Mouse (Mus musculus) midbrain, postnatal 0 days (tissue): ENCODE results near the gene Fam107b. TPM values are rescaled to one million over a fixed set of nuclear protein-coding genes. Genes with fewer than 3 reads are reported as not detected.

ENCODE experiments used
- ATAC-seq: fragments of 200-750 bp; cut with Nextera tagmentation; 2 replicates; pipeline ENCODE4 v1.8.0; 2017; ENCODE audit warnings: moderate number of reproducible peaks, mild to moderate bottlenecking, moderate TSS enrichment, moderate library complexity; ENCODE audit not compliant: low FRiP score
- DNase-seq: peaks from one replicate; pipeline ENCODE4 v3.0.0-alpha.2; 2015; ENCODE audit warnings: low spot score
- H3K27ac ChIP-seq: fragments of 300-500 bp; sonication (generic); 2 replicates; pipeline ENCODE4 v1.5.1; 2014; ENCODE audit warnings: low read depth, mild to moderate bottlenecking, low read length, mixed read lengths
- H3K27me3 ChIP-seq: fragments of 300-500 bp; sonication (generic); 2 replicates; pipeline ENCODE4 v1.6.1; 2014; ENCODE audit warnings: low read length, control low read depth, mixed read lengths; ENCODE audit not compliant: insufficient read depth
- H3K36me3 ChIP-seq: fragments of 300-500 bp; sonication (generic); 2 replicates; pipeline ENCODE4 v1.6.1; 2014; ENCODE audit warnings: low read length, control low read depth, mixed read lengths; ENCODE audit not compliant: insufficient read depth
- H3K4me1 ChIP-seq: fragments of 300-500 bp; sonication (generic); 2 replicates; pipeline ENCODE4 v1.6.1; 2014; ENCODE audit warnings: mild to moderate bottlenecking, control low read depth, antibody characterized with exemption, low read length, mixed read lengths; ENCODE audit not compliant: insufficient read depth
- H3K4me2 ChIP-seq: fragments of 300-500 bp; sonication (generic); 2 replicates; pipeline ENCODE4 v1.6.1; 2014; ENCODE audit warnings: low read depth, mild to moderate bottlenecking, low read length, mixed read lengths; ENCODE audit not compliant: poor library complexity, severe bottlenecking
- H3K4me3 ChIP-seq: fragments of 300-500 bp; sonication (generic); 2 replicates; pipeline ENCODE4 v1.5.1; 2014; ENCODE audit warnings: low read depth, mild to moderate bottlenecking, low read length, moderate library complexity
- H3K9ac ChIP-seq: fragments of 300-500 bp; sonication (generic); replicated peaks from 2 replicates; pipeline ENCODE4 v1.6.1; 2014; ENCODE audit warnings: mild to moderate bottlenecking, low read length, moderate library complexity, mixed read lengths; ENCODE audit not compliant: poor library complexity, severe bottlenecking
- H3K9me3 ChIP-seq: fragments of 300-500 bp; sonication (generic); 2 replicates; pipeline ENCODE4 v1.6.1; 2016; ENCODE audit warnings: low read length, control low read depth
- CTCF ChIP-seq: IDR thresholded peaks from 2 replicates; pipeline ENCODE4 v1.5.1; 2016; ENCODE audit warnings: antibody characterized with exemption, mild to moderate bottlenecking
- WGBS: fragments of 180-500 bp; shearing (Covaris S2); extraction: QIAGEN DNeasy Blood & Tissue Kit; methylation state at CpG from one replicate; pipeline ENCODE4 v1.1.7; 2014; 5-methylcytosine and 5-hydroxymethylcytosine counted together
- polyA plus RNA-seq: library from polyadenylated mRNA; unstranded; fragments of >200 nt; fragmentation: Nextera tagmentation; extraction: Ambion mirVana; gene quantifications from 2 replicates; pipeline ENCODE4 v1.2.1, GENCODE M21; 2015
- total RNA-seq: library from RNA; depleted of rRNA; stranded (reverse); fragments of >200 nt; gene quantifications from 2 replicates; pipeline ENCODE4 v1.2.3, GENCODE M21; 2014

Fam107b gene
- total and polyA plus RNA-seq, 2 experiments from 2014 or later = 16.0 to 26.8 TPM

DNA sequence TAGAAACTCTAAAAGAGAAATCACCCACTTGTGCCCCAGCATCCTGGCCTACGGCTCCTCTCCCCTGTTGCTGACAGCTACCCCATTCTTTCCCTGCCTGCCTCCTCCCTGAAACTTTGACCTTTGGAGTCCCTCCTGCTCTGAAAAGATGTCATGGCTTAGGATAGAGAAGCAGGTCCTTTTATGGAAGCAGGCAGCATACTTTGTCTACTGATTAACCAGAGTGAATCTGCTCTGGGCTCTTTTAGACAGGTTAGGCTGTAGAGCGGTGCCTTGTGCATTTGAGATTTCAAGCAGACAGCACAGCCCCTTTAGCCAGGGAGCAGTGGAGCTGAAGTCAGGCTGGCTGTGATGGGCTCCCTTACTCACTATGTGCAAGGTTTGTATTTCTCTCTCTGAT lies 200.1 kb downstream of the Fam107b start:
- no peak overlapping the region for H3K9ac ChIP-seq
- no peak for DNase-seq
- no peak for ATAC-seq
- 0 out of 2 replicates have a peak, but pooled peaks cover 3% of the 10 kb centered on the region for H3K4me1 ChIP-seq
- TF ChIP-seq CTCF = no peak
- 78% methylated on average over 2 of the region's 2 CpGs for WGBS
- no peak overlapping the region for H3K27ac ChIP-seq
- no peaks in the 10 kb centered on the region for H3K36me3 ChIP-seq
- H3K27me3 ChIP-seq = no peaks in the 10 kb centered on the region
- no peaks in the 10 kb centered on the region for H3K9me3 ChIP-seq
- H3K4me3 ChIP-seq = no peak overlapping the region
- no peak overlapping the region for H3K4me2 ChIP-seq

DNA sequence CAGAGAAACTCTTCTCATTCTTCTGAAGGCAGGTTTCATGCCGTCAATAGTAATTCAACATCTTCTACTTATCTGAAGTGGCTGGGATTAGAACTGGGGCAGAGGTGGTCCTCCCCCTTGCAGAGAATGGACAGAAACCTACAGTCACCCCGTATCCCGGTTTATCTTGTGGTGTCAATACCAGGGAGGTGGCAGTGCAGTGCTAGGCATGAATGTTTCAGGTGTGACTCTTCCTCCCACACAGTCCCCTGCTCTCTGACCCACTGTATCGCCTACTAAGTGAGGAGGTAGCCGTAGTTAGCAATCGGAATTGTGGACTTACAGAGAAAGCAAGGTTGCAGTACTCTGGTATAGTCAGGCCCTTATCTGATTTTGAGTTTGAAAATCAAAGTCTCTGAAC lies 201.2 kb downstream of the Fam107b start:
- WGBS = 94% methylated on average over 6 of the region's 6 CpGs

DNA sequence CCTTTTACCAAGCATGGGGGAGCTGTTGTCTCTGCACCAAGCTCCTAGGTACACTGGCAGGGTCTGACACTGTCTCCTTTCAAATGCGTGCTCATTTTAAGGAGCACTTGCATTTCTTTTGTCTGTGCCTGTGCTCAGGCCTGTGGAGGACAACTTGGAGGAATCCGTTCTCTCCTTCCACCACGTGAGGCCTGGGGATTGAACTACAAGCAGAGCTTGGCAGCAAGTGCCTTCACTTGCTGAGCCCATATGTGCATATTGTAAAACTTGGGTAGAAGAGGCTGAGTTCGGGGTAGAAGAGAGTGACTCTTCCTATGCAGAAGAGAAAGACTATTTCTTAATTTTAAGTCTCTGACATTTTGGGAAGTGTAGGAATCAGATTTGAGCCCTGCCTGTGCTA lies 202.8 kb downstream of the Fam107b start:
- H3K4me1 ChIP-seq = 0 out of 2 replicates have a peak, but pooled peaks cover 3% of the 10 kb centered on the region
- no peak for DNase-seq
- TF ChIP-seq CTCF = no peak
- no peak for ATAC-seq
- H3K4me3 ChIP-seq = no peak overlapping the region
- no peak overlapping the region for H3K9ac ChIP-seq
- H3K36me3 ChIP-seq = no peaks in the 10 kb centered on the region
- no peak overlapping the region for H3K27ac ChIP-seq
- no peaks in the 10 kb centered on the region for H3K9me3 ChIP-seq
- H3K4me2 ChIP-seq = no peak overlapping the region
- no peaks in the 10 kb centered on the region for H3K27me3 ChIP-seq
- 59% methylated on average over 4 of the region's 4 CpGs for WGBS

More for the DNA sequence above, 201.2 kb downstream of the Fam107b start:
- Histone ChIP-seq H3K36me3 (no peaks in the 10 kb centered on the region), H3K27me3 (no peaks in the 10 kb centered on the region), H3K27ac (no peak overlapping the region), H3K4me2 (no peak overlapping the region), H3K4me1 (0 out of 2 replicates have a peak, but pooled peaks cover 3% of the 10 kb centered on the region), H3K9me3 (no peaks in the 10 kb centered on the region), H3K9ac (no peak overlapping the region), H3K4me3 (no peak overlapping the region)
- DNase-seq = no peak
- no peak for TF ChIP-seq CTCF
- no peak for ATAC-seq

DNA sequence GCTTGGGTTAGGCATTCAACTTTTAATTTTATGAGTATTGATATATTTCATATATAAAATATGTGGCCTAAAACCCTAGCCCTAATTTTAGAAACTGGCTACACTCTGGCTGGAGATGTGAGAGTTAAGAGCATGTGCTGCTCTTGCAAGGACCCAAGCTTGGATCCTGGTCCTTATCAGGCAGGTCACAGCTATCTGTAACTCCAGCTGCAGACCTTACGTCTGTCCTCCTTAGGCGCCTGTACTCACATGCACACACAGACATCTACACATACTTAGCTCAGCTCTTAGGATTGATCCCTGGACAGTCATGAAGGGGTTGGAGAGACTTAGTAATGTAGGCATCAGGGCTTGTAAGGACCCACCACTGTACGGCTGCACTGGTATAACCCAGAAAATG lies 205.3 kb downstream of the Fam107b start:
- Histone ChIP-seq H3K36me3 (no peaks in the 10 kb centered on the region), H3K4me3 (no peak overlapping the region), H3K27ac (no peak overlapping the region), H3K9ac (no peak overlapping the region), H3K4me2 (no peak overlapping the region), H3K4me1 (0 out of 2 replicates have a peak, but pooled peaks cover 3% of the 10 kb centered on the region), H3K27me3 (no peaks in the 10 kb centered on the region), H3K9me3 (no peaks in the 10 kb centered on the region)
- TF ChIP-seq CTCF = no peak
- ATAC-seq = no peak
- no peak for DNase-seq
- WGBS = 94% methylated on average over 3 of the region's 3 CpGs

DNA sequence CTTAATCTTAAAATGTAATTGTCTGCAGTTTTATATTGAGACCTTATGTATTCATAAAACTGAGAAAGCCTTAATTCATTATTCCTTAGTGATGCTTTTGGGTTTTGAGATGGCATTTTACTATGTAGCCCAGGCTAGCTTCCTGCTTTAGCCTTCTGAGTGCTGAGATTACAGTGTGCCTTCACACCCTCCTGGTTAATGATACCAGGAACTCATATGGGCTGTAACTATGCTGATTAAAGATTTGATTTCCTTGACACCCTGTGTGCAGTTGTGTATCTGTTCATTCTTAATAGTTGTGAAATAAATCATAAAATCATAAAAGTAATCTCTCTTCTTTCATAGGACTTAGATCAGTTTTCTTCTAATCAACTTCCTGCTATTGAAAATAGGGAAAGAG lies 205.8 kb downstream of the Fam107b start:
- Histone ChIP-seq H3K4me2 (no peak overlapping the region), H3K36me3 (no peaks in the 10 kb centered on the region), H3K27ac (no peak overlapping the region), H3K9me3 (no peaks in the 10 kb centered on the region), H3K4me3 (no peak overlapping the region), H3K9ac (no peak overlapping the region), H3K4me1 (0 out of 2 replicates have a peak, but pooled peaks cover 3% of the 10 kb centered on the region), H3K27me3 (no peaks in the 10 kb centered on the region)
- TF ChIP-seq CTCF = no peak
- ATAC-seq (no peak), DNase-seq (no peak)

DNA sequence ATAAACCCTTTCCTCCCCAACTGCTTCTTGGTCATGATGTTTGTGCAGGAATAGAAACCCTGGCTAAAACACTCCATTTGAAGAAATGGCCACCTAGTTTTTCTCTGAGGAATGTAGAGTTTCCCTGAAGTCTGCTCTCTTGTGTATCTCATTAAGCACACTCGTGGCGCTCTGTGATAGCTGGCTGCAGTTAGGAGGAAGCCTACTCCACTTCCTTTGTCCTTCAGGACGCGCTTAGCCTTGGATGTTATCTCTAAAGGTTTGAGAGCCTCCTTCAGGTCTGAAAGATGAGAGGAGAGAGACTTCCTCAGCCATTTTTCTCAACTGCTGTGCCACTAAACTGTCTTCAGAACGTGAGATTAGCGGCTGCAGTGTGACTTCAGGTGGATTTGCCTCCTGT lies 207.4 kb downstream of the Fam107b start:
- Histone ChIP-seq H3K4me2 (no peak overlapping the region), H3K36me3 (no peaks in the 10 kb centered on the region), H3K4me3 (no peak overlapping the region), H3K27ac (no peak overlapping the region), H3K4me1 (0 out of 2 replicates have a peak, but pooled peaks cover 3% of the 10 kb centered on the region), H3K9me3 (no peaks in the 10 kb centered on the region), H3K27me3 (no peaks in the 10 kb centered on the region), H3K9ac (no peak overlapping the region)
- no peak for ATAC-seq
- no peak for DNase-seq
- TF ChIP-seq CTCF = no peak
- WGBS = 87% methylated on average over 6 of the region's 6 CpGs
